Mouse (Mus musculus): Measurements from ENCODE around the gene Trim71. TPM values are rescaled to one million over a fixed set of nuclear protein-coding genes. Genes with fewer than 3 reads are reported as not detected.

Trim71 gene
- polyA plus RNA-seq, 1 experiment from 2014 or later: 0.87 TPM

- Histone ChIP-seq H3K4me2 (ENCODE audit: low read depth, low read length) (no peak overlapping the region), H3K36me3 (ENCODE audit: control insufficient read depth, insufficient read depth, low read length) (peaks cover 5% of the 10 kb centered on the region; the same call in 1 of the 2 replicates), H3K4me1 (replicated peaks; ENCODE audit: control insufficient read depth, insufficient read depth, low read length) (no peaks in the 10 kb centered on the region), H3K4me3 (ENCODE audit: low read length) (no peak overlapping the region), H3K9ac (ENCODE audit: low read length) (no peak overlapping the region), H3K9me3 (ENCODE audit: control insufficient read depth, low read length) (no peaks in the 10 kb centered on the region), H3K27ac (ENCODE audit: low read length) (no peak overlapping the region), H3K27me3 (ENCODE audit: control insufficient read depth, insufficient read depth, low read depth, low read length) (no peaks in the 10 kb centered on the region)
- no peak for ATAC-seq (ENCODE audit: low read depth)
- 71% methylated on average over 3 of the region's 3 CpGs for WGBS
These were observed 105.7 kb downstream of the Trim71 start for GRCm38 (mm10) chr9:114458436-114458835.

Other genes starting within 250 kb of the Trim71 start
- gene Bcl2a1c, start 234.2 kb downstream of the Trim71 start, polyA plus RNA-seq (2015; fragmentation: Nextera tagmentation; extraction: Ambion mirVana): not detected in 2 replicates
- gene Crtap, start 173.7 kb downstream of the Trim71 start, polyA plus RNA-seq (2015; fragmentation: Nextera tagmentation; extraction: Ambion mirVana): 132 and 147 TPM in 2 replicates
- 51.7 and 53.6 TPM in 2 replicates for gene Glb1, start 163.3 kb downstream of the Trim71 start, polyA plus RNA-seq (2015; fragmentation: Nextera tagmentation; extraction: Ambion mirVana)
- 11.1 and 11.2 TPM in 2 replicates for gene Tmppe, start 163.3 kb downstream of the Trim71 start, polyA plus RNA-seq (2015; fragmentation: Nextera tagmentation; extraction: Ambion mirVana)
- gene Ccr4, start 59.5 kb downstream of the Trim71 start, polyA plus RNA-seq (2015; fragmentation: Nextera tagmentation; extraction: Ambion mirVana): 0.11 and 0.25 TPM in 2 replicates
- 0.21 and 0.72 TPM in 2 replicates for gene C130032M10Rik, start 48.7 kb downstream of the Trim71 start, polyA plus RNA-seq (2015; fragmentation: Nextera tagmentation; extraction: Ambion mirVana)
- gene Cnot10, start 75.8 kb upstream of the Trim71 start, polyA plus RNA-seq (2015; fragmentation: Nextera tagmentation; extraction: Ambion mirVana): 64.4 and 64.7 TPM in 2 replicates
- 53.0 and 59.0 TPM in 2 replicates for gene Dync1li1, start 124.4 kb upstream of the Trim71 start, polyA plus RNA-seq (2015; fragmentation: Nextera tagmentation; extraction: Ambion mirVana)
- 67.0 and 67.8 TPM in 2 replicates for gene Cmtm6, start 166.7 kb upstream of the Trim71 start, polyA plus RNA-seq (2015; fragmentation: Nextera tagmentation; extraction: Ambion mirVana)
- 78.1 and 88.7 TPM in 2 replicates for gene Cmtm7, start 217.5 kb upstream of the Trim71 start, polyA plus RNA-seq (2015; fragmentation: Nextera tagmentation; extraction: Ambion mirVana)